Mouse (Mus musculus) neutrophil, adult 83 days (primary cell): ENCODE results near the gene Gm20870. TPM values are rescaled to one million over a fixed set of nuclear protein-coding genes. Genes with fewer than 3 reads are reported as not detected.

Experiments used
- total RNA-seq, 2 experiments: library from RNA; stranded (reverse); gene quantifications; one replicate each; pipeline ENCODE4 v1.2.4; 2023

The Gm20870 gene
- not detected for total RNA-seq

DNA sequence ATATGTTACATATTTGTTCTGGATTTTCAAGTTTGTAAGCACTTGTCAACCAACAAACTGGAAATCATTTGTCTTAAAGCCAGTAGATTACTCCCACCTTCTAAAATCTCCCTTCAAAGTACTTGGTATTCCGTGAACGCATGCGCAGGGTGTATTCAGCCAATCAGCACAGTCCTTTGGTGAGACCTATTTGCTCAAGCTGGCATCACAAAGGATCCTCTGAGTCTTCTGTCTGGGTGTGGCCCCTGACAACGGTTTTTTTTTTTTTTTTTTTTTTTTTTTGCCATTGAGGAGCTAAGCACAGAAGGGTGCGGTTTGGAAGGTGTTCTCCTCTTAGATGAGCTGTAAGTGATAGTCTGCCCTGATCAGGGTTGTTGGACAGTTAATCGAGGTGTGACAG is at the start of gene Gm20870:
Gene Gm20870, plus strand, starts transcription at position 301 of the 400 bp plus-strand sequence.

Other genes with a start within 250 kb of the Gm20870 start
- not detected for gene Gm20869, start 222.6 kb upstream of the Gm20870 start, total RNA-seq